Mouse (Mus musculus): Measurements from ENCODE around the gene Cdkn2aipnl.
A peak's percentile ranks its signal among the peaks of the same experiment; 100 is the strongest.

Cdkn2aipnl gene

GRCm38 (mm10) chr11:51967443-51968401 is at the start of gene Cdkn2aipnl:
Gene Cdkn2aipnl (plus strand): TSS chr11:51967661.
- DNase-seq = peak; percentile 96 to 99

GRCm38 (mm10) chr11:51917951-51918350 is 49.5 kb upstream of the Cdkn2aipnl start:
- DNase-seq = no peak

- no peak for DNase-seq
These were observed 48.9 kb upstream of the Cdkn2aipnl start for GRCm38 (mm10) chr11:51918576-51918975.

- no peak for DNase-seq
These were observed 45.9 kb upstream of the Cdkn2aipnl start for GRCm38 (mm10) chr11:51921355-51922125.

GRCm38 (mm10) chr11:51922421-51922841 is 45.0 kb upstream of the Cdkn2aipnl start:
- no peak for DNase-seq

GRCm38 (mm10) chr11:51925595-51925994 is 41.9 kb upstream of the Cdkn2aipnl start:
- DNase-seq = no peak

GRCm38 (mm10) chr11:51926385-51926784 is 41.1 kb upstream of the Cdkn2aipnl start:
- no peak for DNase-seq

GRCm38 (mm10) chr11:51927106-51927505 is 40.4 kb upstream of the Cdkn2aipnl start:
- DNase-seq = no peak

GRCm38 (mm10) chr11:51931138-51931537 is 36.3 kb upstream of the Cdkn2aipnl start:
- DNase-seq = no peak

GRCm38 (mm10) chr11:51931790-51932189 is 35.7 kb upstream of the Cdkn2aipnl start:
- DNase-seq = no peak

GRCm38 (mm10) chr11:51934230-51934629 is 33.2 kb upstream of the Cdkn2aipnl start:
- no peak for DNase-seq

- no peak for DNase-seq
These were observed 31.6 kb upstream of the Cdkn2aipnl start for GRCm38 (mm10) chr11:51935636-51936434.

GRCm38 (mm10) chr11:51937361-51937781 is 30.1 kb upstream of the Cdkn2aipnl start:
- no peak for DNase-seq

- DNase-seq = no peak
These were observed 28.5 kb upstream of the Cdkn2aipnl start for GRCm38 (mm10) chr11:51938817-51939589.

- no peak for DNase-seq
These were observed 27.9 kb upstream of the Cdkn2aipnl start for GRCm38 (mm10) chr11:51939590-51939955.

GRCm38 (mm10) chr11:51940511-51940955 is 26.9 kb upstream of the Cdkn2aipnl start:
- DNase-seq = no peak

GRCm38 (mm10) chr11:51942602-51943499 is 24.6 kb upstream of the Cdkn2aipnl start:
- DNase-seq = no peak

GRCm38 (mm10) chr11:51943500-51943841 is 24.0 kb upstream of the Cdkn2aipnl start:
- DNase-seq = no peak

- no peak for DNase-seq
These were observed 23.2 kb upstream of the Cdkn2aipnl start for GRCm38 (mm10) chr11:51944239-51944638.

GRCm38 (mm10) chr11:51945548-51945947 is 21.9 kb upstream of the Cdkn2aipnl start:
- DNase-seq = peak; percentile 24 to 28

- peak in 1 of 2 experiments; percentile 10 for DNase-seq
These were observed 21.3 kb upstream of the Cdkn2aipnl start for GRCm38 (mm10) chr11:51946144-51946543.
